Mouse (Mus musculus) G1E (cell line): Measurements from ENCODE around the gene Fbll1.

Experiments
- CTCF ChIP-seq: IDR thresholded peaks from 2 replicates; pipeline ENCODE4 v1.5.1; 2012; ENCODE audit warnings: low read depth, low read length, inconsistent platforms, mixed read lengths
- GATA1 ChIP-seq: IDR thresholded peaks from 2 replicates; pipeline ENCODE4 v1.6.1; 2012; ENCODE audit warnings: borderline replicate concordance, low read length, inconsistent platforms, mixed read lengths
- TAL1 ChIP-seq: conservative IDR thresholded peaks from 2 replicates; pipeline ENCODE4 v1.6.1; 2012; ENCODE audit warnings: low read depth, low read length, inconsistent platforms, mixed read lengths

GRCm38 (mm10) chr11:35844299-35844698 lies 45.6 kb upstream of the Fbll1 start:
- TF ChIP-seq CTCF = no peak
- no peak for TF ChIP-seq TAL1
- TF ChIP-seq GATA1 = no peak
